Mouse (Mus musculus): ENCODE measurements around the gene Napb. TPM values are rescaled to one million over a fixed set of nuclear protein-coding genes. Genes with fewer than 3 reads are reported as not detected.
"Not testable (repeated sequence)": the region's sequence is repeated elsewhere in the genome, so short reads cannot be mapped to it uniquely, and the experiment has no call there.

Gene Napb
- 100 to 1,000 TPM; 290 to 344 (median 315) TPM for total RNA-seq (2022)

DNA sequence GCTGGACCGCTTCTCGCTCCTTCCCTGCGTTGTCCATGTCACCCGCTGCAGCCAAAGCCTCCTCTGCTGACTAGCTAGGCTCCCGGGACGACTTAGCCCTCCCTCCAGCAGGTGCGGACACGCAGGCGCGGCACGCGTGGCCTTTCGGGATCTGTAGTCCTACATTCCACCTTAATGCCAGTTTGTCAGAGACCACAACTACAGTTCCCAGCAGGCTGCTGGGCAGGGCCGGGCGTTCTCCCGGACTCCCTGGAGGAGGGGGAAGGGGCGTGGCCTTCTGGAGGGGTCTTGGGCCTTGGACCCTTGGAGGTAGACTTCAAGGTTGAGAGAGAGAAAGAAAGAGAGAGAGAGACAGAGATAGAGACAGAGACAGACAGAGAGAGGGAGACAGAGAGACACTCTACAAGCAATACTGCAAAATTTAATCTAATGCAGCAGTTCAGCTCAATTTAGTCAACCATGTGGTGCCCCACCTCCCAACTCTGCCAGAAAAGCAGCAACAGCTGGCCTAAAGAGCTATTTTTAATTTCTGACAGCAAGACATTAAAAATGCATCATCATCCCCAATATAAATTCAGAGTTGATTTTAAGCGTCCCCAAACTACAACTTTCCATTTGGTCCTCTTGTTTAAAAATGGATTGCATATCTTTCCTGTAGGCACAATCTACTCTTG is at the start of gene Napb:
Gene Napb, minus strand, starts transcription at position 141 of the 674 bp plus-strand sequence.
- DNase-seq (ENCODE audit: low spot score in 2 of 2): peak; percentile 95 to 97

DNA sequence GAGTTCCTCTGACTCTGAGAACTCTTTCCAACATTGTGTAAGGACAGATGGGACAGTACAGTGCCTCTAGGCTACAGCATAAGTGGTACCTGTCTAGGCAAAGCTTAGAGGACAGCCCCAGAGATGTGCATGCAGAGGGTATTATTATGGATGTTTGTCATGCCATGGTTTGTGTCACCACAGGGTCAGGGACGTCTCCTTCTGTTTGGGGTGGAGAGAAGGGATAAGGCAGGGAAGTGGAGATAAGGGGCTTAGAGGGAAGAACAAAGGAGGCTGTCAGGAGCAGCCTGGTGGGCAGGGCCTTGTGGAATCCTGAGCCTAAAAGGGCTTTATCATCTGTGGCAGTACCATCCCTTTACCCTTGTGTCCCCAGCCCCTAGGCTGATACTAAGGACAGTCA is 49.4 kb upstream of the Napb start, which contains the start of gene 8030411F24Rik:
Gene 8030411F24Rik, plus strand, starts transcription at position 301 of the 400 bp plus-strand sequence.
- no peak for DNase-seq (ENCODE audit: low spot score in 2 of 2)

- not testable (repeated sequence) for DNase-seq (ENCODE audit: low spot score in 2 of 2)
Observed at GRCm38 (mm10) chr2:148771397-148771796, 39.1 kb upstream of the Napb start, which contains the start of gene Cst11. Gene Cst11, minus strand, starts transcription at chr2:148771497.

DNA sequence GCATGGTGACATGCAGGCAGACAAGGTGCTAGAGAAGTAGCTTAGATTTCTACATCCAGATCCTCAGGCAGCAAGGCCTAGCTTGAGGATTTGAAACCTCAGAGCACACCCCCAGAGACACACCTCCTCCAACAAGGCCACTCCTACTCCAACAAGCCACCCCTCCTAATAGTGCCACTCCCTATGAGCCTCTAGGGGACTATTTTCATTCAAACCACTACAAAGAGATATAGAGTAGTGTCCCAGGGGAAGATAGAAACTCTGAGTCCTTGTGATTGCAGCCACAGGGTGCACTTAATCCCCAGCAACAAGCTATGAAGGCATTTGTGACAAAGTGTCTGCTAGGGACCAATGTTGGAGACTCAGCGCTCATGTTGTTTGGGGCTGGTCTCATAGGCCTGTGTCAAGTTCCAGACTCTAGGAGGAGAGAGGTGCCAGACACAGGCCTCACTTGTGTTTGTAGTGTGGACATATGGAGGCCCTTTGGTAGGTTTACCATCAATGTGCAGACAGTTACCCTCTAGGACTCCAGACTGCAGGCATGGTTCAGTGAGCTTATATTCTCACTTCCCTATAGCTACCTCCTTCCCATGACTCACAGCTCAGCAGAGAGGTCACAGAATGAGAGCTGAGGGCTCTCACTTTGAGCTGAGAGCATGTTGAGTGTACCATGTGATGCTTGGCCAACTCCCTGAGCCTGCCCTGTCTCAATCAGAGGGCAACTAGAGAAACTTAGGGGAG is 31.6 kb upstream of the Napb start:
- no peak for DNase-seq (ENCODE audit: low spot score in 2 of 2)

DNA sequence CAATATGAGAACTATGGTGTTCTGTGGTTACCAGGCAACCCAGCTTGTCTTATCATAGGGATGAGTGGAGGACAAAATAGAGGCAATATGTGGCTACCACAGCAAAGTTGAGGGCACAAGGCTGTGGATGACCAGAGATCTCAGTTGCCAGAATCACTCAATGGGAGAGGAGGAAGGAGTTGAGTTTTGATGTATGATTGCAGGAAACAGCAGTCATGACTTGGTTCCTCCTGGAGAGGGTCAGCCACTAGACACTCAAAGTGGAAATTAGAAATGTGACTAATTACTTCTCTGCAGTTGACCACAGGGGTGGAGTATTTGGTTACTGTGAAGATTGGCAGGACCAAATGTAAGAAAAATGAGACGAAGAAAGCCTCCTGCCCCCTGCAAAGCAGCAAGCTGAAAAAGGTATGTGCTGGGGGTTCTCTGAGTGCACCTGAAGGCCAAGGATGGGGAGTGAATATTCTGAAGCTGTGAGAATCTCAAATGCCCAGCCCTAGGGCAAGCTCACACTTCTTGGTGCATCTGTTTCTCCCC is 22.1 kb upstream of the Napb start:
- DNase-seq (ENCODE audit: low spot score in 2 of 2): no peak

DNA sequence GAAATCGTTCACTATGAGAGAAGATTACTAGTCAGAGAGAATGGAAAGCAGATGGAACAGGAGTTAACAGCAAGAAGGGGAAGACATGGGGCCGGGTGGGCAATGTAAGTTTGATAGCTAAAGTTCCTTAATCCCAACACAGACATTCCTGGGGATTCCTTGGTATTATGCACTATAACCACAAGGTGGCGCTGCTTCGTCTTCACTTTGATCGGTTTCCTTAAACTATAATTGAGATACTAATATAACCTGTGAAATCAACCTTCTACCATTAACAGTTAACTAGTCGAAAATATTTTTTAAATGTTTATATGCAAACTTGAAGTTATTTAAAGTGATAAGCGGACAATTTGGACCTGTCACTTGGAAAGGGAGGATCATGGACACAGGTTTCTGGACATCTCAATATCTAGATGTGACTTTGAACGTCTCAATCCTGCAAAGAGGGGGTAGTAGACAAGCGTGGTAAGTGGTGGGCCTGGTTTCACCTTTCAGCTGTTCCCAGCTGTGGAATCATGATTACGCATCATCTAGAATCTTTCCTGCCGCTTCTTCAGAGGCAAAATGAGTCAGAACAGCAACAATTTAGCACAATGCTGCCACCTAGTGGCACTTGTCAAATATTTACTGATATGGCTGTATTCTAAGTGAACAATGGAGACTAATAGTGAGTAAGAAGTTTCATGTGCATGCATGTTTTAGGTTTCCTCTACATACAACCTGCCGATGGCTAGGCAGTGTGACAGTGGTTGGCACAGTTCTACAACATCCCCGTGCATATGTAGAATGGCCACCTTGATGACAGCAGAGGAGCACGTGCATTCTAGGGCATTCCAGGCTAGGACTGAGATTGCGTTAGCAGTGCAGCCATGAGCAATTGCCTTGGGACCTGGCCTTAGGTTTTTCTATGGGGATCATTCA is 19.9 kb upstream of the Napb start:
- peak; percentile 56 to 77 for DNase-seq (ENCODE audit: low spot score in 2 of 2)

DNA sequence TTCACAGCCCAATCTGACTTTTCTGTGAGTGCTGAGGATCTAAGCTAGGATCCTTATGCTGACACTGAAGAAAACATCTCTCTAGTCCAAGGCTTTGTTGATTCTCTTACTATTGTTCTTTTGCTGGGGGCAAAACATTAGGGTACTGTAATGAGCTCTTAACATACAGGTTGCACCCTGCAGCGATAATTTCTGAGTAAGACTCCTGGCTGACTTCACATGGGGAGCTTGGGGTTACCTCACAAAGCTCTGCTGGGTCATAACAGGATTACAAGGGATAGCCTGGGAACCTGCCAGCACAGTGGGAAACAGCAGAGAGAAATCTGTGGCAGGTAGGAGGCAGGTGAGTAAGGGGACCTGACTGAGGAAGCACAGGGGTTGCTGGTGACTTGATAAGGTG is 17.8 kb upstream of the Napb start, which contains the start of gene Cstl1:
Gene Cstl1, plus strand, starts transcription at position 301 of the 400 bp plus-strand sequence.
- DNase-seq (ENCODE audit: low spot score in 2 of 2): no peak

- DNase-seq (ENCODE audit: low spot score in 2 of 2): no peak
Observed at GRCm38 (mm10) chr2:148743846-148744407, 11.7 kb upstream of the Napb start.

- DNase-seq (ENCODE audit: low spot score in 2 of 2): peak in 1 of 2 experiments; percentile 32
Observed at GRCm38 (mm10) chr2:148743001-148743400, 10.7 kb upstream of the Napb start.

DNA sequence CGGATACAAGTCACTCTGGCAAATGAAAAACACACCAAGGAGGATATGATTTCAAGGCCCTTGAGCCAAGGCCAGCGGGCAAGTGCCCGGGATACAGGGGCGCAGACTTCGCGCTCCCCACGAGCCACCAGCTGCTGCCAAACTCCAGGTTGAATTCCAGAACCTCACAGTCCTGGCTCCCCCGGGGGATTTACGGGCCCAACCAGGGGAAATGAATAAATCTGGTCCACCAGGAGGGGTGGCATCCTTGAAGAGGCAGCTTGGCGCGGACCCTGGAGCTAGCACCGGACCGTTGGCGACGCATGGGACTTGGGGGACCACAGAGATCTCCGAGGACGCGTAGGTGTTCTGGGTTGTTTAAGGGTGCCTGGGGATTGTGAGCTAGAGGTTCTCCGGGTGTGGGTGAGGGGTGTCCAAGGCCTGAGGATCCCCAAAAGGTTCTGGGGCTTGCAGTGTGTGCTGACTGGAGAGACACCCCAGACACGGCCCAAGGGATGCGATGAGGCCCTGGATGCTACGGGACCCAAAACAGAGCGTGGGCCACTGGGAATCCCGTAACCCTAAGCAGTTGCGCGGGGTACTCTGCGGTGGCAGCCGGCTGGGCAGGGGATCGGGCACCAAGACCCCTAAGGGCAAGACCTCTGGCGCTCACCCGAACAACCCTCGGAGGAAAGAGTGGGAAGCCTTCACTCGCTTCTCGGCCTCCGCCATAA is 497 bp downstream of the Napb start:
- peak in 1 of 2 experiments; percentile 23 for DNase-seq (ENCODE audit: low spot score in 2 of 2)

GRCm38 (mm10) chr2:148719271-148719995 is 12.8 kb downstream of the Napb start:
- DNase-seq (ENCODE audit: low spot score in 2 of 2): no peak

DNA sequence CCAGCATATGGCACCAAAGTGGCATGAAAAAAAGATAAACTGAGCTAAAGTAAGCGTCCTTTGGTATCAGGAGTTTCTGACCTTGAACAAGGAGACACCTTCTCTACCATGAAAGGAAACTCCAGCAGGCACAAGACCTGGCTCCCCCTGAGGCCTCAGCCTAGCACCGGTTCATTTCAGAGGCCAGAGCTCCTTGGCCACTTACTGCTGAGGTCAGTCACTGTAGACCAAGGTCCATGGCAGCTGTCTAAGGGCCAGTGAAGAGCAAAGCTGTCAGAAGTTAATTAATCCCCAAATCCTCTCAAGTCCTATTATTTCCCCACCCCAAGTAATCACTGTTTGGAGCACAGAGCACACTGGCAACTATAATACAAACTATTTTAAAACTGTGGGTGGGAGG is 15.2 kb downstream of the Napb start:
- DNase-seq (ENCODE audit: low spot score in 2 of 2): no peak

DNA sequence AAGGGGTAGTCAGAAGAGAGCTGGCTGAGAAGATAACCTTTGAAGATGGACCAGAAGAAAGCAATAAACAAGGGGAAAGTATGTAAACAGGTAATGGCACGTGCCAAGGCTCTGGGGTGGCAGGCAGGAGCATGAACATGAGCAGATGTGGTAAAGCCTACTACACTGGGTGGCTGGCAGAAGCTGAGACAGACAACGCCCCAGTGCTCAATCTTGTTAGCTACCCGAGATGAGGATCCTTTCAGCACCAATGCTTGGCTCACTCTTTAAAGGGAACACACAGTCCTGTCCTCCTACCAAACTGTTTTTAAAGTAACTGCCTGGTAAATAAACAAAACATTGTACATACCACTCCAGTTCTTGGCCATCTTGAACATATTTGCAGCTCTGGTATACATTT is 19.9 kb downstream of the Napb start:
- no peak for DNase-seq (ENCODE audit: low spot score in 2 of 2)

DNA sequence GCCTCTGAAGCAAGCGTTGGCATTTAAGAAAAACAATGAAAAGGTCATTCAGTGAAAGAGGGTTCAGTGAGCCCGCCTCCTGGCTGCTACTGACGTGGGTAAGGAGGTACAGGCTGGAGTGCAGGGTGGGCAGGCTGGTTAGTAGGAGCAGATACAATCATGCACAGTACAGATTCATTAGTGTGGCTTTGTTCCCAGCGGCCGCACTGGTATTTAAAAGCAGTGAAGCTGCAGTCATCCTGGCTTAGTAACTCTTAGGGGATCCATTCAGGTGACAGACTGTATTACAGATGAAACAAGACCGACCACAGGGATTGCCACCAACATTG is 25.1 kb downstream of the Napb start:
- no peak for DNase-seq (ENCODE audit: low spot score in 2 of 2)

GRCm38 (mm10) chr2:148706409-148707201 is 25.7 kb downstream of the Napb start:
- no peak for DNase-seq (ENCODE audit: low spot score in 2 of 2)

DNA sequence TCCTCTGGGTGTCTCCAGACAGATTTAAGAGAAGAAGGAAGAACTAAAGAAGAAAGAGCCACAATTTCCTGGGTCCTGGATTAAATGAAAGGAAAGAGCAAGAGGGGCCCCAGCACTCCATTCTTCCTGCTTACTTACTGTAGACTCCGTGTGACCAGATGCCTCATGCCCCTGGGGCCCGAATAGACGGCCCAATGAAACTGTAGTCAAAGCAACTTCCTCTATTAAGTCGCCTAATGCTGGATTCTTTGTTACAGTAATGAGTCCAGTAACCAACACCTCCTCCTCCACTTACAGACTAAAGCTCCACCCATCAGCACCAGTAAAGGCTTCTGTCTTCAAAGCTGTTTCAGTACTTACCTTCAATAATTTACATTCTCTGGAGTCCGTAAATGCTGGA is 33.7 kb downstream of the Napb start:
- DNase-seq (ENCODE audit: low spot score in 2 of 2): no peak

- no peak for DNase-seq (ENCODE audit: low spot score in 2 of 2)
Observed at GRCm38 (mm10) chr2:148690781-148691180, 41.5 kb downstream of the Napb start.

DNA sequence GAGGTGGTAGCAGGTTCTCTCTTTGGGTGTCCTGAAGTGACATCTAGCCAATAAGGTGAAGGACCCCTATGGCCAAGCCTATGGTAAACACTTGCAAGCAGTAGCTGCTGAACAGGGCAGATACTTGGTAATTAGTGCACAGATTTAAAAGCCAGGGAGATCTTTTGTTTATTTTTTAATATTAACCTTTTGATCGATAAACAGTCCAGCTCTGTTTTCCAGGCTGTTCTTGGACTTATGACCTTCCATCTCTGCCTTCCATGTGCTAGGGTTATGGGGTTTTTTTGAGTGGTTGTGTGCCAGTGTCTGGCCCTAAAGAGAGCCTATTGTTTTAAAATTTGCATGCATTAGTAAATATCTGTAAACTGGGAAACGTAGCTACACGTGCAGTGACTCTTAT is 42.0 kb downstream of the Napb start:
- DNase-seq (ENCODE audit: low spot score in 2 of 2): no peak
